Mouse (Mus musculus): ENCODE data around the gene Jkamp.

DNA sequence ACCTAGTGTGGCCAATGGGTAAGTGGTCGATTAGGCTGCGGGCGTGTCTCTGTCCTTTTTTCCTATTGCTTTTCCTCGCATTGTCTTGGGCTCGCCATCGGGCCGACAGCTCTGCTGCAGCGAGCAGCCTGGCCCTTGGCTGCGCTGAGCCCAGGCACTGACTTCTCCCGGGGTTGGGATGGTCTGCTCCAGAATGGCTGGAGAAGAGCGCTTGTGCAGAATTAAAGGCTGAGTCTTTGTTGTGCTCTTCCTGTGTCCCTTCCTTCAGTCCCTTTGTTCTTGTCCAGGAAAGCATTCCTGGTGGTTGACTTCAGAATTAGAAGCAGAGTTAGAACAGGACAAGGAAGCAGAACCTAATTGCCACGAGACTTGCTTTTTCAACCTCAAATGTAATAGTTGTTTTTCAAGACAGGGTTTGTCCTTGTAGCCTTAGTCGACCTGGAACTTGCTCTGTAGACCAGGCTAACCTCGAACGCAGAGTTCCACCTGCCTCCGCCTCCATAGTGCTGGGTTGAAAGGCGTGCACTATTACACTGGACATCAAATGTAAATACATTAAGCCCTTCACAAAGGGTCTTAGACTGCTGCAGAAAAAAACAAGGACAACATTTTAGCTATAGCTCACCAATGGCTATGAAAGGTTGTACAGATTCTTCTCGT lies 907 bp downstream of the Jkamp start:
- TF ChIP-seq CTCF (IDR thresholded peaks at IDR 0.05 in 2 of 3, conservative IDR thresholded peaks at IDR 0.05 in 1 of 3; ENCODE audit: control insufficient read depth in 1 of 3, insufficient read depth in 1 of 3, low read depth in 2 of 3, low read length in 3 of 3, poor library complexity in 1 of 3, severe bottlenecking in 1 of 3) = no peak
- peak; percentile 41 for TF ChIP-seq MAX (IDR thresholded peaks at IDR 0.05; ENCODE audit: low read length)
- TF ChIP-seq MAZ (IDR thresholded peaks at IDR 0.05; ENCODE audit: low read depth, low read length) = no peak
- no peak for TF ChIP-seq ETS1 (IDR thresholded peaks at IDR 0.05; ENCODE audit: low read depth, low read length)
- no peak for TF ChIP-seq MEF2A (IDR thresholded peaks at IDR 0.05; ENCODE audit: extremely low read depth, insufficient replicate concordance, low read depth, low read length, poor library complexity, severe bottlenecking)
- TF ChIP-seq POLR2A (IDR thresholded peaks at IDR 0.05; ENCODE audit: control insufficient read depth in 1 of 2, insufficient read depth in 1 of 2, low read depth in 1 of 2, low read length in 2 of 2, poor library complexity in 1 of 2) = peak in 1 of 2 experiments; percentile 26; a peak in 1 of 4 replicates
- no peak for TF ChIP-seq POLR2AphosphoS2 (IDR thresholded peaks at IDR 0.05; ENCODE audit: low read length)
- TF ChIP-seq BHLHE40 (IDR thresholded peaks at IDR 0.05; ENCODE audit: borderline replicate concordance, low read depth, low read length) = no peak
